Mouse (Mus musculus): Measurements from ENCODE around the gene Lair1.

DNA sequence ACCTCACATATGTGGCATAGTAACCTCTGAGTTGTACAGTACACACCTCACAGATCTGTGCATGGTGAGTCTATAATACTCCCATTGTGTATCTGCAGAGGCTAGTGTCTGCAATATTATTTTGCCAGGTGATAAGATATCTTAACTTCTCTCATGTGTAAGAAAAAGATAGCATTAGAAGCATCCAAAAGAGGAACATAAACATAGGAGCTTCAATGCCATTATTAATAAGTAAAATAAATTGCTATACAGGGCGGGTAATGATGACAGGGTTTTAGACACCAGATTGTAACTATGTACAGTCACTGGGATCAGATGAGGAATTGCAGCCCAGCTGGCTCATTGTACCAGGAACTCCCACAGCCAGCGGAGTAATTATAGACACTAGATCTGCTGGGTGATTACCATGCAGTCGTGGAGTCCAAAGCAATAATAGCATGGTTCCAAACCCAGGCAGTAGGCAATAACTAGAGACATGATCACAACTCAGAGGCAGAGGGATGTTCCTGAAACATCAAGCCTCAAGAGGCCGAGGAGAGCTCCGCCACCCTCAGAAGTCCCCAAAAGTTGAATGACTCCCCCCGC, 25.0 kb upstream of the Lair1 start:
- TF ChIP-seq CTCF (IDR thresholded peaks at IDR 0.05; ENCODE audit: low read depth, low read length), result no peak
- TF ChIP-seq POLR2A (IDR thresholded peaks at IDR 0.05; ENCODE audit: borderline replicate concordance, low read depth, low read length), result no peak

Data from bone marrow macrophage, adult 2 months (primary cell).